Mouse (Mus musculus) forebrain, embryonic 16.5 days (tissue): ENCODE measurements at regions not wholly inside any gene's neighbourhood (a gene's known extent, or its start where the extent isn't known, plus 50 kb on each side); places are given as distances from the start of the nearest gene placed in this dataset.

ENCODE experiments used
- ATAC-seq: fragments of 200-750 bp; cut with Nextera tagmentation; 2 replicates; pipeline ENCODE4 v1.8.0; 2017; ENCODE audit warnings: mild to moderate bottlenecking, moderate library complexity
- H3K27ac ChIP-seq: fragments of 300-500 bp; sonication (generic); 2 replicates; pipeline ENCODE4 v1.5.1; 2014; ENCODE audit warnings: low read length, control low read depth
- H3K27me3 ChIP-seq: fragments of 300-500 bp; sonication (generic); replicated peaks from 2 replicates; pipeline ENCODE4 v1.6.1; 2014; ENCODE audit warnings: low read length; ENCODE audit not compliant: control insufficient read depth, insufficient read depth
- H3K36me3 ChIP-seq: fragments of 300-500 bp; sonication (generic); 2 replicates; pipeline ENCODE4 v1.6.1; 2014; ENCODE audit not compliant: control insufficient read depth, insufficient read depth
- H3K4me1 ChIP-seq: fragments of 300-500 bp; sonication (generic); replicated peaks from 2 replicates; pipeline ENCODE4 v1.6.1; 2014; ENCODE audit warnings: low read length; ENCODE audit not compliant: control insufficient read depth, insufficient read depth
- H3K4me2 ChIP-seq: fragments of 300-500 bp; sonication (generic); 2 replicates; pipeline ENCODE4 v1.6.1; 2014; ENCODE audit warnings: mild to moderate bottlenecking, low read length, control low read depth
- H3K4me3 ChIP-seq: fragments of 300-500 bp; sonication (generic); replicated peaks from 2 replicates; pipeline ENCODE4 v1.5.1; 2014; ENCODE audit warnings: mild to moderate bottlenecking, low read length, control low read depth
- H3K9ac ChIP-seq: fragments of 300-500 bp; sonication (generic); replicated peaks from 2 replicates; pipeline ENCODE4 v1.6.1; 2014; ENCODE audit warnings: low read depth, low read length, control low read depth
- H3K9me3 ChIP-seq: fragments of 300-500 bp; sonication (generic); 2 replicates; pipeline ENCODE4 v1.6.1; 2016; ENCODE audit warnings: low read length; ENCODE audit not compliant: control insufficient read depth
- WGBS: fragments of 180-500 bp; shearing (Covaris S2); extraction: QIAGEN DNeasy Blood & Tissue Kit; methylation state at CpG from one replicate; pipeline ENCODE4 v1.1.7; 2014; 5-methylcytosine and 5-hydroxymethylcytosine counted together

GRCm38 (mm10) chr6:107629376-107629775, 99.8 kb downstream of the Lrrn1 start:
- Histone ChIP-seq H3K27ac (no peak overlapping the region), H3K4me2 (no peak overlapping the region), H3K4me1 (no peaks in the 10 kb centered on the region), H3K9me3 (no peaks in the 10 kb centered on the region), H3K27me3 (no peaks in the 10 kb centered on the region), H3K36me3 (no peaks in the 10 kb centered on the region), H3K9ac (no peak overlapping the region), H3K4me3 (no peak overlapping the region)
- 73% methylated on average over 1 of the region's 1 CpGs for WGBS
- ATAC-seq, result no peak

- H3K27ac ChIP-seq, result no peak overlapping the region
- H3K4me2 ChIP-seq, result no peak overlapping the region
- H3K4me1 ChIP-seq, result no peaks in the 10 kb centered on the region
- ATAC-seq, result peak; percentile 81
- no peak overlapping the region for H3K9ac ChIP-seq
- no peak overlapping the region for H3K4me3 ChIP-seq
- H3K9me3 ChIP-seq, result no peaks in the 10 kb centered on the region
- H3K36me3 ChIP-seq, result no peaks in the 10 kb centered on the region
- 55% methylated on average over 2 of the region's 2 CpGs for WGBS
- no peaks in the 10 kb centered on the region for H3K27me3 ChIP-seq
These were observed 116.2 kb downstream of the Lrrn1 start for GRCm38 (mm10) chr6:107645751-107646150.

- H3K27ac ChIP-seq, result no peak overlapping the region
- no peak overlapping the region for H3K9ac ChIP-seq
- H3K4me1 ChIP-seq, result no peaks in the 10 kb centered on the region
- H3K4me2 ChIP-seq, result no peak overlapping the region
- H3K36me3 ChIP-seq, result no peaks in the 10 kb centered on the region
- H3K27me3 ChIP-seq, result no peaks in the 10 kb centered on the region
- no peak for ATAC-seq
- no peaks in the 10 kb centered on the region for H3K9me3 ChIP-seq
- no peak overlapping the region for H3K4me3 ChIP-seq
These were observed 124.4 kb downstream of the Lrrn1 start for GRCm38 (mm10) chr6:107653840-107654523.

GRCm38 (mm10) chr6:107657805-107658204, 128.2 kb downstream of the Lrrn1 start:
- no peak for ATAC-seq
- no peak overlapping the region for H3K9ac ChIP-seq
- H3K4me2 ChIP-seq, result no peak overlapping the region
- H3K27me3 ChIP-seq, result no peaks in the 10 kb centered on the region
- WGBS, result 88% methylated on average over 2 of the region's 2 CpGs
- 0 out of 2 replicates have a peak, but pooled peaks cover 3% of the 10 kb centered on the region for H3K4me1 ChIP-seq
- no peaks in the 10 kb centered on the region for H3K36me3 ChIP-seq
- H3K27ac ChIP-seq, result no peak overlapping the region
- H3K9me3 ChIP-seq, result no peaks in the 10 kb centered on the region
- H3K4me3 ChIP-seq, result no peak overlapping the region

- H3K4me2 ChIP-seq, result no peak overlapping the region
- no peak overlapping the region for H3K4me3 ChIP-seq
- H3K4me1 ChIP-seq, result 0 out of 2 replicates have a peak, but pooled peaks cover 3% of the 10 kb centered on the region
- H3K27me3 ChIP-seq, result no peaks in the 10 kb centered on the region
- H3K9ac ChIP-seq, result no peak overlapping the region
- ATAC-seq, result no peak
- H3K27ac ChIP-seq, result no peak overlapping the region
- no peaks in the 10 kb centered on the region for H3K36me3 ChIP-seq
- WGBS, result 62% methylated on average over 5 of the region's 5 CpGs
- no peaks in the 10 kb centered on the region for H3K9me3 ChIP-seq
These were observed 131.6 kb downstream of the Lrrn1 start for GRCm38 (mm10) chr6:107661009-107661764.

GRCm38 (mm10) chr6:107699298-107699697, 169.7 kb downstream of the Lrrn1 start:
- no peaks in the 10 kb centered on the region for H3K36me3 ChIP-seq
- H3K4me2 ChIP-seq, result no peak overlapping the region
- H3K4me3 ChIP-seq, result no peak overlapping the region
- no peaks in the 10 kb centered on the region for H3K4me1 ChIP-seq
- no peaks in the 10 kb centered on the region for H3K9me3 ChIP-seq
- no peaks in the 10 kb centered on the region for H3K27me3 ChIP-seq
- WGBS, result 91% methylated on average over 4 of the region's 4 CpGs
- ATAC-seq, result no peak
- H3K27ac ChIP-seq, result no peak overlapping the region
- H3K9ac ChIP-seq, result no peak overlapping the region

- Histone ChIP-seq H3K36me3 (no peaks in the 10 kb centered on the region), H3K27ac (no peak overlapping the region), H3K9ac (no peak overlapping the region), H3K4me3 (no peak overlapping the region), H3K4me2 (no peak overlapping the region), H3K4me1 (peaks cover 14% of the 10 kb centered on the region), H3K27me3 (no peaks in the 10 kb centered on the region), H3K9me3 (no peaks in the 10 kb centered on the region)
- 74% methylated on average over 2 of the region's 2 CpGs for WGBS
- no peak for ATAC-seq
These were observed 178.6 kb downstream of the Lrrn1 start for GRCm38 (mm10) chr6:107708185-107708584.

- no peak overlapping the region for H3K9ac ChIP-seq
- peaks cover 16% of the 10 kb centered on the region for H3K4me1 ChIP-seq
- H3K27ac ChIP-seq, result no peak overlapping the region
- no peak overlapping the region for H3K4me2 ChIP-seq
- no peaks in the 10 kb centered on the region for H3K9me3 ChIP-seq
- no peaks in the 10 kb centered on the region for H3K36me3 ChIP-seq
- 85% methylated on average over 1 of the region's 1 CpGs for WGBS
- no peaks in the 10 kb centered on the region for H3K27me3 ChIP-seq
- ATAC-seq, result no peak
- H3K4me3 ChIP-seq, result no peak overlapping the region
These were observed 179.0 kb downstream of the Lrrn1 start for GRCm38 (mm10) chr6:107708608-107709007.

- no peak overlapping the region for H3K27ac ChIP-seq
- H3K4me3 ChIP-seq, result no peak overlapping the region
- WGBS, result 49% methylated on average over 5 of the region's 5 CpGs
- H3K4me1 ChIP-seq, result peaks cover 16% of the 10 kb centered on the region
- no peaks in the 10 kb centered on the region for H3K36me3 ChIP-seq
- no peaks in the 10 kb centered on the region for H3K9me3 ChIP-seq
- no peak for ATAC-seq
- H3K27me3 ChIP-seq, result 0 out of 2 replicates have a peak, but pooled peaks cover 2% of the 10 kb centered on the region
- no peak overlapping the region for H3K4me2 ChIP-seq
- no peak overlapping the region for H3K9ac ChIP-seq
These were observed 180.8 kb downstream of the Lrrn1 start for GRCm38 (mm10) chr6:107710360-107710759.
